Mouse (Mus musculus) cortical plate, adult 2 months (tissue): ENCODE results near the gene Zfp626.
"Not testable (repeated sequence)": the region's sequence is repeated elsewhere in the genome, so short reads cannot be mapped to it uniquely, and the experiment has no call there.

Experiments used
- CTCF ChIP-seq: fragments of 200-500 bp; IDR thresholded peaks from 2 replicates; pipeline ENCODE4 v1.5.1; 2011; ENCODE audit warnings: mild to moderate bottlenecking, control low read depth, low read length; ENCODE audit not compliant: insufficient read depth; ENCODE audit errors: extremely low read depth
- POLR2A ChIP-seq: fragments of 200-500 bp; IDR thresholded peaks from 2 replicates; pipeline ENCODE4 v1.6.1; 2011; ENCODE audit warnings: mild to moderate bottlenecking, low read length, control low read depth; ENCODE audit not compliant: insufficient read depth; ENCODE audit errors: extremely low read depth

- not testable (repeated sequence) for TF ChIP-seq POLR2A, CTCF
These were observed 309 bp downstream of the Zfp626 start for GRCm38 (mm10) chr7:27807305-27807704.
